Mouse (Mus musculus) bone marrow macrophage, adult 2 months (primary cell): Measurements from ENCODE around the gene AW551984.

Experiments
- CTCF ChIP-seq: IDR thresholded peaks from 2 replicates; pipeline ENCODE4 v1.5.1; 2012; ENCODE audit warnings: low read depth, mild to moderate bottlenecking, low read length, moderate library complexity
- POLR2A ChIP-seq: IDR thresholded peaks from 2 replicates; pipeline ENCODE4 v1.6.1; 2012; ENCODE audit warnings: mild to moderate bottlenecking, low read depth, low read length, borderline replicate concordance

- no peak for TF ChIP-seq POLR2A
- TF ChIP-seq CTCF: no peak
Measured at GRCm38 (mm10) chr9:39629069-39629468, 24.9 kb upstream of the AW551984 start.
